Mouse (Mus musculus) forebrain, embryonic 13.5 days (tissue): ENCODE measurements at regions not wholly inside any gene's neighbourhood (a gene's known extent, or its start where the extent isn't known, plus 50 kb on each side); places are given as distances from the start of the nearest gene placed in this dataset.
A peak's percentile ranks its signal among the peaks of the same experiment; 100 is the strongest.

ENCODE experiments used
- ATAC-seq: fragments of 200-750 bp; cut with Nextera tagmentation; 2 replicates; pipeline ENCODE4 v1.8.0; 2017
- H3K27ac ChIP-seq: fragments of 300-500 bp; sonication (generic); 2 replicates; pipeline ENCODE4 v1.5.1; 2015; ENCODE audit warnings: inconsistent platforms, mild to moderate bottlenecking, moderate library complexity
- H3K27me3 ChIP-seq: fragments of 300-500 bp; sonication (generic); 2 replicates; pipeline ENCODE4 v1.6.1; 2015; ENCODE audit warnings: mild to moderate bottlenecking, inconsistent platforms
- H3K36me3 ChIP-seq: fragments of 300-500 bp; sonication (generic); 2 replicates; pipeline ENCODE4 v1.6.1; 2015; ENCODE audit warnings: mild to moderate bottlenecking, inconsistent platforms; ENCODE audit not compliant: poor library complexity, severe bottlenecking
- H3K4me1 ChIP-seq: fragments of 300-500 bp; sonication (generic); 2 replicates; pipeline ENCODE4 v1.6.1; 2015; ENCODE audit warnings: inconsistent platforms
- H3K4me2 ChIP-seq: fragments of 300-500 bp; sonication (generic); 2 replicates; pipeline ENCODE4 v1.6.1; 2015; ENCODE audit warnings: inconsistent platforms, mild to moderate bottlenecking, moderate library complexity
- H3K4me3 ChIP-seq: fragments of 300-500 bp; sonication (generic); 2 replicates; pipeline ENCODE4 v1.5.1; 2015; ENCODE audit warnings: mild to moderate bottlenecking, inconsistent platforms
- H3K9ac ChIP-seq: fragments of 300-500 bp; sonication (generic); 2 replicates; pipeline ENCODE4 v1.6.1; 2015; ENCODE audit warnings: mild to moderate bottlenecking, inconsistent platforms
- H3K9me3 ChIP-seq: fragments of 300-500 bp; sonication (generic); replicated peaks from 2 replicates; pipeline ENCODE4 v1.6.1; 2016; ENCODE audit warnings: inconsistent platforms
- WGBS: fragments of 180-500 bp; shearing (Covaris S2); methylation state at CpG from one replicate; pipeline ENCODE4 v1.1.7; 2015; 5-methylcytosine and 5-hydroxymethylcytosine counted together

DNA sequence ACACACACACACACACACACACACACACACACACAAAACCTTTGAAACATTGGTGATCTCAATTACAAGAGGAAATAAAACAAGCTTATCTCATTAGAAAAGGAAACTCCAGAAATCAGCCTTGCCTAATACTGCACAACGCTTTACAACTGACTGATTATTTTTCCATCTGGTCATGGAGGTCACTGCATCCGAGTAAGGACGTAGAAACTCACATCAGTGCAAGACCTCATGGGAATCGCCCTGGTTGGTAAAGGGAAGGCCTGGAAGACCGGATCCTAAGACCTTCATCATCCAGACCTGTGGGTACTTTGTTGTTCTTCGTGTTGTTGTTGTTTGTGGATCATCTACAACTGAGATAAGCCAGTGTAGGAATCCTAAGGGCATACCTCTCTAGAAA lies 77.8 kb upstream of the Sestd1 start:
- no peaks in the 10 kb centered on the region for H3K9me3 ChIP-seq
- no peak overlapping the region for H3K27ac ChIP-seq
- H3K4me3 ChIP-seq, result no peak overlapping the region
- 92% methylated on average over 6 of the region's 6 CpGs for WGBS
- H3K4me1 ChIP-seq, result no peaks in the 10 kb centered on the region
- no peak for ATAC-seq
- H3K4me2 ChIP-seq, result no peak overlapping the region
- no peak overlapping the region for H3K9ac ChIP-seq
- H3K27me3 ChIP-seq, result no peaks in the 10 kb centered on the region
- no peaks in the 10 kb centered on the region for H3K36me3 ChIP-seq

- Histone ChIP-seq H3K4me3 (no peak overlapping the region), H3K9ac (no peak overlapping the region), H3K4me1 (no peaks in the 10 kb centered on the region), H3K27me3 (no peaks in the 10 kb centered on the region), H3K36me3 (no peaks in the 10 kb centered on the region), H3K9me3 (no peaks in the 10 kb centered on the region), H3K4me2 (no peak overlapping the region), H3K27ac (no peak overlapping the region)
- no peak for ATAC-seq
- 52% methylated on average over 10 of the region's 10 CpGs for WGBS
Observed at GRCm38 (mm10) chr2:77356798-77357197, 76.4 kb upstream of the Sestd1 start.

DNA sequence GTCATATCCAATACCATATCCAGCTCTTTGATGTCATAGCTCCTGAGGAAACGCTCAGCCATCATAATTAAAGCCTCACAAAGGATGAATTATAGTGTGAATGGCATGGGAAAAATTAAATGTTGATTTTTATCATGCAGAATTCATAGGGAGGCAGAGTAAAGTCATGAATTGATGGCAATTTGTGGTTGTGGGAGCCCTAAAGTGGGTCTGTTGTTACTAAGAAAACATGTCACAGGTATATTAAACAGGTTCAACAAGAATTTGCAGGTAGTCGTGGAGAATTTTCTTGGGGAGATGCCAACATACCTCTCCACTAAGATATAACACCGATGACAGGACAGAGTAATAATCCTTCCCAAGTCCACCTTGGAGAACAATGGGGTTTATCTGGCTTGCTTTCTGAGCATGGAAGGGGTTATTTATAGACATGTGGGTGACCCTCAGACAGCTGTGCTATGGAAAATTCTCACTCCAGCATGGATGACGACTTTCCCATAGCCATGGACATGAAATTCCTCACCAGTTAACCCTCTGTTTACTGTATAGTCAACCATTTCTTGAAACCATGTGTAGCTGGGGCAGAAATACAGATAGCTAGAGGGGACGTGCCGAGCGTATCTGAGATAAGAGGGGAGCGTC lies 71.7 kb upstream of the Sestd1 start:
- Histone ChIP-seq H3K27ac (no peak overlapping the region), H3K4me2 (no peak overlapping the region), H3K4me1 (no peaks in the 10 kb centered on the region), H3K9me3 (no peaks in the 10 kb centered on the region), H3K4me3 (no peak overlapping the region), H3K36me3 (no peaks in the 10 kb centered on the region), H3K27me3 (no peaks in the 10 kb centered on the region), H3K9ac (no peak overlapping the region)
- WGBS, result 87% methylated on average over 8 of the region's 8 CpGs
- ATAC-seq, result no peak

GRCm38 (mm10) chr2:77347027-77347426 lies 66.6 kb upstream of the Sestd1 start:
- Histone ChIP-seq H3K4me2 (no peak overlapping the region), H3K9ac (no peak overlapping the region), H3K4me1 (no peaks in the 10 kb centered on the region), H3K27me3 (no peaks in the 10 kb centered on the region), H3K9me3 (no peaks in the 10 kb centered on the region), H3K27ac (no peak overlapping the region), H3K4me3 (no peak overlapping the region), H3K36me3 (no peaks in the 10 kb centered on the region)
- WGBS, result 93% methylated on average over 5 of the region's 5 CpGs
- ATAC-seq, result no peak

DNA sequence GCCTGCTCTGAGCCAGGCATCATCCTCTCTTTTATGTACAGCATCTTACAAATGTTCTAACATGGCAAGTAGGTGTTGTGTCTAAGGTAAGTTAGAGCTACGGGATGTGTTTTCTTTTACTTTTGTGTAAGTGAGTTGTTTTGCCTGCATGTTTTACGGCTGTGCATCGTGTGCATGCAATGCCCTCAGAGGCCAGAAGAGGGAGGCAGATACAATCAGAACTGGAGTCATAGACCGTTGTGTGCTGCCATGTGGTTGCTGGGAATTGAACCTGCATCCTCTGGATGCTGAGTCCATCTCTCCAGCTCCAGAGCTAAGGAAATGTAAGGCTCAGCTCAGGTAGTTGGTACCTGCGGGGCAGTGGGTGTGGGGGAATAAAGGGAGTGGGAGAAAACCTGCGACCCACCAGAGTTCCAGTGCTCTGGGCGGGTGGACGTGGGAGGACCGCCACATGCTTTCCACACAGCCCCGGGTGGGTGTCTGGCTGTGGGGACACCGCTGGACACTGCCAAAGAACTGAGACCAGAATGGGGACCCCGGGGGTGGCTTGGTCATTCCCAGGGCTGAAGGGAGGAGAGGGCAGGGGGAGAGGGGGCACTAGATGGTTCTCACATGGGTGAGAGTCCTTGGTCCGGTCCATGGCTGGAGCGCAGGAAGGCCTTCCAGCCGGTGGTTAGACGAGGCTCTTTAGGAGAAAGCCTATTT lies 63.5 kb upstream of the Sestd1 start:
- no peaks in the 10 kb centered on the region for H3K4me1 ChIP-seq
- no peak overlapping the region for H3K27ac ChIP-seq
- no peaks in the 10 kb centered on the region for H3K27me3 ChIP-seq
- ATAC-seq, result no peak
- WGBS, result 91% methylated on average over 16 of the region's 16 CpGs
- no peaks in the 10 kb centered on the region for H3K36me3 ChIP-seq
- no peaks in the 10 kb centered on the region for H3K9me3 ChIP-seq
- no peak overlapping the region for H3K4me2 ChIP-seq
- H3K4me3 ChIP-seq, result no peak overlapping the region
- no peak overlapping the region for H3K9ac ChIP-seq

DNA sequence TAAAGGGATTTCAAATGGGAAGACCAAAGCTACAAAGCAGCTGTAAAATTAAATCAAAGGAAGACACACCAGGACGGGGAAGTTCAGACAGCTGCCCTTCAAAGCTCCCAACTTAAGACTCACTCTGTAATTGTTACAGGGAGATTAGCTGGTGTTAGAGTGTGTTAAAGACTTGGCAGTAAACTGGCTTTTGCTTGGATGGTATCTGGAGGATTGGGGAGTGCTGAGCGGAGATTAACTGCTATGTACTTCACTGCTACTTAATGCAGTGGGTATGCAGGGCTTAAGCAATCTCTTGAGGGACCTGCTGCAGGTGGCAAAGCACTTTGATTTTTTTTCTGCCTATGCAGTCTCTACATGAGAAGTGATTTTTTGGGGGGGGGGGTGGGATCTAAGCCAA lies 62.0 kb upstream of the Sestd1 start:
- H3K9ac ChIP-seq, result no peak overlapping the region
- H3K4me1 ChIP-seq, result no peaks in the 10 kb centered on the region
- no peaks in the 10 kb centered on the region for H3K27me3 ChIP-seq
- ATAC-seq, result peak; percentile 38; the same call in 1 of the 2 replicates
- H3K36me3 ChIP-seq, result no peaks in the 10 kb centered on the region
- no peak overlapping the region for H3K27ac ChIP-seq
- 29% methylated on average over 2 of the region's 2 CpGs for WGBS
- no peak overlapping the region for H3K4me2 ChIP-seq
- no peak overlapping the region for H3K4me3 ChIP-seq
- H3K9me3 ChIP-seq, result 0 out of 2 replicates have a peak, but pooled peaks cover 5% of the 10 kb centered on the region

DNA sequence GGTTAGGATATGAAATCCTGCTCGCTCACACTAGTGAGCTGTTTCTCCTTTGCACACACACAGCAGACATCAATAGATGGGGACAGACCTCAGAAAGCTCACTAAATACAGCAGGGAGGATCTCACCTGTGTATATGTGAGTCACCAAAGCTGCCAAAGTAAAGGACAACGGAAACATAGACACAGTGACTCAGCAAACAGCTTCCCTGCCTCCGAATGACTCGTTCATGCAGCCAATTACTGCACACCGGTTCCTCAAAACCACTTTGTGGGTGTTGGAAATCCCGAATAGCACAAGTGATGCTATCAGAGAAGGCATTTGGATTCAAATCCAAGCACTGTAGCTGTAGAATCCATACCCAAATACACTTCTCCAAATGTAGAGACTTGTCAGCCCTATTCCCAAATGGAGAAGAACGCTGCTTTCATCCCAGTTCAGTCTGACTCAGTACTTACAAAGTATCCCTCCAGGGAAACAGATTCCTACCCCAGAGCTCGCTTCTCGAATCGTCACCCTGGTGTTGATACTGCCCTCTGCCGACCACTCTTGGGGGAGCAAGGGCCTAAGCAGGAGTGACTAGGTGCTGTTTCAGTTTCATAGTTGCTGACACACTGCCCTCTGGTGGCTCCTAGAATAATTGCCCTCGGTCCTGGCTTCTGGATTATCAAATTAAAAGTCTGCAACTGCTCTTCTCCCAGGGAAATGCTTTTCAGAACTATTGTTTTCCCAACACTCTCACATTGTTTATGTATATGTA lies 61.4 kb upstream of the Sestd1 start:
- H3K9me3 ChIP-seq, result 0 out of 2 replicates have a peak, but pooled peaks cover 5% of the 10 kb centered on the region
- ATAC-seq, result peak; percentile 77

DNA sequence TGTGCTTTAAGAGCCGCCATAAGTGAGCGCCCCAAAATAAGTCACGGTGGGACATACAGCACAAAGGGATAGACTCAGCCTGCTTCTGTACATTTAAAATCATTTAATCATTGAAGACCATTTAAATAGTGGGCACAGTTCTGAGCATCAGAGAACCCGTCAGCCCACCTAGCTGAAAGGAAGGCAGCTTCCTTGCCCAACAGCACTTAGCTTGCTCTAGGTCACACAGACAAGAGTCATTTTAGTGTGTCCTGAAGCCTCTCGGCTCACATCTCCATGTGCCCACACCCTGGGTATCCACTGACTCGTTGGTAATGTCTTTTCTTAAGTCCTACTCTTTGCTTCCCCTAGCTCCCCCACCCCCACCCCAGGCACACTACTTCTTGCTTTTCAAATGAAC lies 59.7 kb upstream of the Sestd1 start:
- H3K4me2 ChIP-seq, result no peak overlapping the region
- no peak overlapping the region for H3K4me3 ChIP-seq
- H3K27ac ChIP-seq, result no peak overlapping the region
- 0 out of 2 replicates have a peak, but pooled peaks cover 5% of the 10 kb centered on the region for H3K9me3 ChIP-seq
- no peaks in the 10 kb centered on the region for H3K4me1 ChIP-seq
- WGBS, result 80% methylated on average over 6 of the region's 6 CpGs
- no peak overlapping the region for H3K9ac ChIP-seq
- ATAC-seq, result no peak
- no peaks in the 10 kb centered on the region for H3K36me3 ChIP-seq
- H3K27me3 ChIP-seq, result no peaks in the 10 kb centered on the region

More for the DNA sequence above, 61.4 kb upstream of the Sestd1 start:
- Histone ChIP-seq H3K4me1 (no peaks in the 10 kb centered on the region), H3K9ac (no peak overlapping the region), H3K27ac (no peak overlapping the region), H3K4me3 (no peak overlapping the region), H3K27me3 (no peaks in the 10 kb centered on the region), H3K36me3 (no peaks in the 10 kb centered on the region), H3K4me2 (no peak overlapping the region)
- 48% methylated on average over 12 of the region's 12 CpGs for WGBS

GRCm38 (mm10) chr2:77337786-77338406 lies 57.5 kb upstream of the Sestd1 start:
- 0 out of 2 replicates have a peak, but pooled peaks cover 5% of the 10 kb centered on the region for H3K9me3 ChIP-seq
- H3K27me3 ChIP-seq, result no peaks in the 10 kb centered on the region
- H3K4me1 ChIP-seq, result no peaks in the 10 kb centered on the region
- no peak for ATAC-seq
- WGBS, result 61% methylated on average over 3 of the region's 3 CpGs
- no peak overlapping the region for H3K9ac ChIP-seq
- H3K27ac ChIP-seq, result no peak overlapping the region
- H3K36me3 ChIP-seq, result no peaks in the 10 kb centered on the region
- no peak overlapping the region for H3K4me3 ChIP-seq
- H3K4me2 ChIP-seq, result no peak overlapping the region

GRCm38 (mm10) chr2:77337318-77337717 lies 56.9 kb upstream of the Sestd1 start:
- no peak overlapping the region for H3K4me3 ChIP-seq
- H3K4me1 ChIP-seq, result no peaks in the 10 kb centered on the region
- H3K9me3 ChIP-seq, result 0 out of 2 replicates have a peak, but pooled peaks cover 5% of the 10 kb centered on the region
- H3K4me2 ChIP-seq, result no peak overlapping the region
- H3K27me3 ChIP-seq, result no peaks in the 10 kb centered on the region
- no peaks in the 10 kb centered on the region for H3K36me3 ChIP-seq
- H3K9ac ChIP-seq, result no peak overlapping the region
- no peak overlapping the region for H3K27ac ChIP-seq
- WGBS, result 85% methylated on average over 3 of the region's 3 CpGs
- ATAC-seq, result no peak

GRCm38 (mm10) chr2:77336810-77337209 lies 56.4 kb upstream of the Sestd1 start:
- WGBS, result 75% methylated on average over 3 of the region's 3 CpGs

GRCm38 (mm10) chr2:77334706-77335105 lies 54.3 kb upstream of the Sestd1 start:
- Histone ChIP-seq H3K4me1 (no peaks in the 10 kb centered on the region), H3K9ac (no peak overlapping the region), H3K9me3 (0 out of 2 replicates have a peak, but pooled peaks cover 5% of the 10 kb centered on the region), H3K27ac (no peak overlapping the region), H3K4me3 (no peak overlapping the region), H3K27me3 (no peaks in the 10 kb centered on the region), H3K36me3 (no peaks in the 10 kb centered on the region), H3K4me2 (no peak overlapping the region)
- ATAC-seq, result no peak
- WGBS, result 84% methylated on average over 9 of the region's 9 CpGs

More at GRCm38 (mm10) chr2:77336810-77337209, 56.4 kb upstream of the Sestd1 start:
- 0 out of 2 replicates have a peak, but pooled peaks cover 5% of the 10 kb centered on the region for H3K9me3 ChIP-seq
- no peak overlapping the region for H3K27ac ChIP-seq
- no peak overlapping the region for H3K4me2 ChIP-seq
- ATAC-seq, result no peak
- H3K4me1 ChIP-seq, result no peaks in the 10 kb centered on the region
- H3K36me3 ChIP-seq, result no peaks in the 10 kb centered on the region
- H3K9ac ChIP-seq, result no peak overlapping the region
- no peak overlapping the region for H3K4me3 ChIP-seq
- H3K27me3 ChIP-seq, result no peaks in the 10 kb centered on the region
